Mouse (Mus musculus) kidney, embryonic 14.5 days (tissue): ENCODE measurements around the gene Ldlrap1. TPM values are rescaled to one million over a fixed set of nuclear protein-coding genes. Genes with fewer than 3 reads are reported as not detected.

ENCODE experiments used
- ATAC-seq: fragments of 200-750 bp; cut with Nextera tagmentation; 2 replicates; pipeline ENCODE4 v1.8.0; 2017; ENCODE audit warnings: moderate number of reproducible peaks, mild to moderate bottlenecking, moderate TSS enrichment, moderate library complexity; ENCODE audit not compliant: low FRiP score, low TSS enrichment
- H3K27ac ChIP-seq: fragments of 300-500 bp; sonication (generic); 2 replicates; pipeline ENCODE4 v1.5.1; 2014; ENCODE audit warnings: low read depth, mild to moderate bottlenecking, low read length, moderate library complexity, mixed read lengths
- H3K27me3 ChIP-seq: fragments of 300-500 bp; sonication (generic); 2 replicates; pipeline ENCODE4 v1.6.1; 2014; ENCODE audit warnings: mild to moderate bottlenecking, low read length; ENCODE audit not compliant: control insufficient read depth, insufficient read depth
- H3K36me3 ChIP-seq: fragments of 300-500 bp; sonication (generic); 2 replicates; pipeline ENCODE4 v1.6.1; 2014; ENCODE audit warnings: low read length, mixed read lengths; ENCODE audit not compliant: control insufficient read depth, insufficient read depth
- H3K4me1 ChIP-seq: fragments of 300-500 bp; sonication (generic); 2 replicates; pipeline ENCODE4 v1.6.1; 2014; ENCODE audit warnings: low read length, mixed read lengths; ENCODE audit not compliant: control insufficient read depth, insufficient read depth
- H3K4me2 ChIP-seq: fragments of 300-500 bp; sonication (generic); replicated peaks from 2 replicates; pipeline ENCODE4 v1.6.1; 2014; ENCODE audit warnings: low read depth, mild to moderate bottlenecking, low read length
- H3K4me3 ChIP-seq: fragments of 300-500 bp; sonication (generic); 2 replicates; pipeline ENCODE4 v1.5.1; 2014; ENCODE audit warnings: mild to moderate bottlenecking, low read length
- H3K9ac ChIP-seq: fragments of 300-500 bp; sonication (generic); 2 replicates; pipeline ENCODE4 v1.6.1; 2014; ENCODE audit warnings: low read depth, mild to moderate bottlenecking, low read length, moderate library complexity
- H3K9me3 ChIP-seq: fragments of 300-500 bp; sonication (generic); 2 replicates; pipeline ENCODE4 v1.6.1; 2016; ENCODE audit warnings: low read length; ENCODE audit not compliant: control insufficient read depth
- WGBS: fragments of 180-500 bp; shearing (Covaris S2); extraction: QIAGEN DNeasy Blood & Tissue Kit; methylation state at CpG from one replicate; pipeline ENCODE4 v1.1.7; 2014; 5-methylcytosine and 5-hydroxymethylcytosine counted together
- polyA plus RNA-seq: library from polyadenylated mRNA; unstranded; fragments of >200 nt; fragmentation: Nextera tagmentation; extraction: Ambion mirVana; gene quantifications from 2 replicates; pipeline ENCODE4 v1.2.1, GENCODE M21; 2014

Ldlrap1 gene
- polyA plus RNA-seq, 1 experiment from 2014 or later = 19.9 TPM

DNA sequence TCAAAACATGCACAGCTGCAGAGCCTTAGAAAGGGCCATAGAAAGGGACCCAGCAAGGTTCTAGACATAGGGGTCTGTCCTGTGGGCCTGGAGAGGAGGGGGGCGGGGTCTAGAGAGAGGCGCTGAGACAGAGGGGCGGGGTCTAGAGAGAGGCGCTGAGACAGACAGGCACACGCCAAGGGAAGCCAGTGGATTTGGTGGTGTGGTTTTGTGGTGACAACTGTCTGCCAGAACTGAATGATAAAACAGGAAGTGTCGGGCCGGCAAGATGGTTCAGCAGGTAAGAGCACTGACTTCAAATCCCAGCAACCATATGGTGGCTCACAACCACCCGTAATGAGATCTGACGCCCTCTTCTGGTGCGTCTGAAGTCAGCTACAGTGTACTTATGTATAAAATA, 19.1 kb upstream of the Ldlrap1 start:
- WGBS = 39% methylated on average over 10 of the region's 10 CpGs
- no peak overlapping the region for H3K4me3 ChIP-seq
- no peaks in the 10 kb centered on the region for H3K4me1 ChIP-seq
- H3K27ac ChIP-seq = no peak overlapping the region
- H3K4me2 ChIP-seq = no peak overlapping the region
- H3K9me3 ChIP-seq = no peaks in the 10 kb centered on the region
- no peaks in the 10 kb centered on the region for H3K27me3 ChIP-seq
- H3K36me3 ChIP-seq = no peaks in the 10 kb centered on the region
- H3K9ac ChIP-seq = no peak overlapping the region
- peak; percentile 34; the same call in 1 of the 2 replicates for ATAC-seq

DNA sequence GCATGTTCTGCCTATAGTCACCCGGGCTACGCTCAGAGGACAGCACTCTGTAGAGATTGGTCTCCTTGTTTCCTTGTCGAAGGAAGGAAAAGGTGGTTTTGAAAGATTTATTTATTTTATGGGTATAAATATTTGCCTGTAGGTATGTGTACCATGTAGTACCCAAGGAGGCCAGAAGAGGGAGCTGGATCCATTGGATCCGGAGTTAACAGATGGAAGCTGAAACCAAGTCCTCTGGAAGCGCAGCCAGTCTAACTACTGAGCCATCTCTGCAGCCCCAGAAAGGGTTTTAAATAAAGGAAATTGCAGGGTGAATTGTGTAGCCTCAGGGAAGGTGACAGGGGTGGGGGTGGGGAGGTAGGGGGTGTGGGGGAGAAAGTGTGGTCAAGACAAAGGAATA, 16.9 kb upstream of the Ldlrap1 start:
- no peaks in the 10 kb centered on the region for H3K36me3 ChIP-seq
- no peak overlapping the region for H3K4me3 ChIP-seq
- no peaks in the 10 kb centered on the region for H3K9me3 ChIP-seq
- H3K9ac ChIP-seq = no peak overlapping the region
- H3K27me3 ChIP-seq = no peaks in the 10 kb centered on the region
- ATAC-seq = no peak
- 0 out of 2 replicates have a peak, but pooled peaks cover 3% of the 10 kb centered on the region for H3K4me1 ChIP-seq
- H3K4me2 ChIP-seq = no peak overlapping the region
- no peak overlapping the region for H3K27ac ChIP-seq
- WGBS = 59% methylated on average over 5 of the region's 5 CpGs

DNA sequence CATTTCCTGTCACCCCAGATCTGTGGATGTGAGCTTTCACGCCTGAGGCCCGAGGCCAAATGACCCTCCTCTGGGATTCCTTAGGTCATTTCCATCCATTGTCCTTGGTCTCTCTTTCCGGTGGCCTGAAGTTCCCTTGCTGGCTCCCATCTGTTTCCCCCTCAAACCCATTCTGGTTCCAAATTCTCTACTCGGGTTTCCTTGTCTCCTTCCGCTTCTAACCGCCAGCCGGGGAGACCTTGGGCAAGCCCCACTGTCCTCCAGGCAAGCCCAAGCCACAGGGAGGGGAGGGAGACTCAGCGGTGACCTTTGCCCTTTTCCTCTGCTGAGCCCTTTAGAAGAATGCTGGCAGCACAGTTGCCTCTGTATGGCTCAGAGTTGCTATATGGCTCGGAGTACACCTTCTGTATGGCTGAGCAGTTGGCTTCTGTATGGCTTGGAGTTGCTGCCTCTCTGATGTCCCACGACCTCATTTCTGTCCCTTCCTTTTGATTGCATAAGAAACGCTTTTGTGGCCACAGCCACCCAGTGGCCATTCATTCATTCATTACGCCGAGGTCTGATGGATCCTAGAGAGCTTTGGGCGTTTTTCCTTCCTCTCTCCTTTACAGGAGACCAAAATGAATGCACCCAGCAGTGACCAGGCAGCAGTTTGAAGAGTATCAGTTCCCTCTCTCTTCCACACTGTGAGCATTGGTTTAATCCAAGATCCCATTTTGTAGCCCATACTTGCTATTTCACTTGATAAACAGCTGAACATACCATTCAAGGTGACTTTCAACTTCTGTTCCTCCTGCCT, 11.5 kb upstream of the Ldlrap1 start:
- H3K27ac ChIP-seq = no peak overlapping the region
- H3K9me3 ChIP-seq = no peaks in the 10 kb centered on the region
- H3K36me3 ChIP-seq = no peaks in the 10 kb centered on the region
- no peaks in the 10 kb centered on the region for H3K27me3 ChIP-seq
- H3K9ac ChIP-seq = no peak overlapping the region
- WGBS = 39% methylated on average over 14 of the region's 14 CpGs
- peaks cover 10% of the 10 kb centered on the region; the same call in 1 of the 2 replicates for H3K4me1 ChIP-seq
- H3K4me3 ChIP-seq = no peak overlapping the region
- H3K4me2 ChIP-seq = no peak overlapping the region
- ATAC-seq = peak; percentile 32; the same call in 1 of the 2 replicates

DNA sequence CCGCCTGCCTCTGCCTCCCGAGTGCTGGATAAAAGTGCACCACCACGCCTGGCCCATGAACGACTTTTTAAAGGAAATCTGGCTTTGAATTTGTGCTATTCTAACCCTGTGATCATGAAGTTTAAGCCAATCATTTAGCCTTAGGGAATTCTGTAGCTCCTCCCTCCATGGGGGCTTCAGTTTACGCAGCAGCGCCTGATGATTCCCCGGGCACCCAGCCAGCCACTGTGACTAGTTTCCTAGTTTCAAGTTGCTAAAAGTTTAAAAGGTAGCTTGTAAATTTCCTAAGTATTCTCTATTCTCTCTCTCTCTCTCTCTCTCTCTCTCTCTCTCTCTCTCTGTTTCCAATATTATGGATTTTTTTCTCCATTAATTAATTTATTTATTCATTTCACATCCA, 8.4 kb upstream of the Ldlrap1 start:
- 42% methylated on average over 7 of the region's 7 CpGs for WGBS
- no peak overlapping the region for H3K27ac ChIP-seq
- no peaks in the 10 kb centered on the region for H3K36me3 ChIP-seq
- no peaks in the 10 kb centered on the region for H3K9me3 ChIP-seq
- H3K4me3 ChIP-seq = no peak overlapping the region
- no peaks in the 10 kb centered on the region for H3K27me3 ChIP-seq
- H3K4me2 ChIP-seq = no peak overlapping the region
- H3K9ac ChIP-seq = no peak overlapping the region
- peaks cover 15% of the 10 kb centered on the region; the same call in 1 of the 2 replicates for H3K4me1 ChIP-seq
- ATAC-seq = no peak

DNA sequence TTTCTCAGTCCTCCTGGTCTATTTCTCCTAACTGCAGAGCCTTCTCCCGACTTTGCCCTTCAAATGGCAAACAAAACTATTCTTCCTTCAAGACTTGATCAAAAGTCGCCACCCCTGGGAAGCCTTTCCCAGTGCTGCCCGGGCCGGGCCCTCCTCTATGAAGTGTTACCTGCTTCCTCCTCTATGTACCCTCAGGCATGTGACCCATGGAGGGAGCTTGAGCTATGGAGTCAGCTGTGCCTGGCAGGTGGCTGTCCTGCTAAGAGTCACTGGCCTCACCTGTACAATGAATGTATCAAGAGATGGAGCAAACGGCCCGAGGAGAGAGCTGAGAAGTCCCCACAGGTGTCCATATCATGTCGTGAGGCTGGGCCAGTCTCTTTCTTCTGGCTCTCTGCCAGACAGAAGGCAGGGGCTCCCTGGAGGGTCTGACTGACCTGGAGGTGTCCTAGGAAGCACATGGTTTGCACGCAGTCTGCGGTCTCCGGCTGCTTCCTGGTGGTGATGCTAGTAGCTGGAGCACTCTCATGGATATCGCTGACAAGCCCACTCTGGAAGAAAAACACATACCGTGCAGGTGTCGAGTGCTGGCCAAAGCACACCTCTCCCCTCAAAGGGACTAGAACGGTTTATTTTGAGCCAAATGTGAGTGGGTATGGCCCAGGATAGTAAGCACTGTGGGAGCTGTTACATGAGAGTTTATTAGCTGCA, 7.6 kb upstream of the Ldlrap1 start:
- H3K4me2 ChIP-seq = no peak overlapping the region
- H3K9ac ChIP-seq = no peak overlapping the region
- ATAC-seq = 0 out of 2 replicates have a peak, but pooled peaks have one; percentile 25

DNA sequence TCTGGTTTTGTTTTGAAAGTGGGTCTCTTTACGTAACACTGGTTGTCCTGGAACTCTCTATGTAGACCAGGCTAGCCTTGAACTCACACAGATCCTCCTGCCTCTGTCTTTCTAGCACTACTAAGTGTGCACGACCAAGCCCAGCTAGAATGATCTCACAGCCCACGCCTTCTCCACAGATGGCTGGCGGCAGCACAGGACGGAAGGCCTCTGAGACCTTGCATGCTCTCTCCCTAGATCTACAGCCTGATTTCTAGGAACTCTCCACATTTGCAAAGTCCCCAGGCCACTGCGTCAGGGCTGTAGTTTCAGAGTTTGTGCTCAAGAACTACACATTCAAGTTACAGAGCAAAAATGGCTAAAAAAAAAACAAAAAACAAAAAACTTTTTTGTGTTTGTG, 6.3 kb upstream of the Ldlrap1 start:
- Histone ChIP-seq H3K4me2 (no peak overlapping the region), H3K27ac (no peak overlapping the region), H3K27me3 (no peaks in the 10 kb centered on the region), H3K36me3 (no peaks in the 10 kb centered on the region), H3K9me3 (no peaks in the 10 kb centered on the region), H3K9ac (no peak overlapping the region), H3K4me1 (peaks cover 13% of the 10 kb centered on the region; the same call in 1 of the 2 replicates), H3K4me3 (no peak overlapping the region)
- ATAC-seq = no peak
- WGBS = 78% methylated on average over 6 of the region's 6 CpGs

More for the DNA sequence above, 7.6 kb upstream of the Ldlrap1 start:
- Histone ChIP-seq H3K9me3 (no peaks in the 10 kb centered on the region), H3K4me3 (no peak overlapping the region), H3K27ac (no peak overlapping the region), H3K4me1 (peaks cover 15% of the 10 kb centered on the region; the same call in 1 of the 2 replicates), H3K27me3 (no peaks in the 10 kb centered on the region), H3K36me3 (no peaks in the 10 kb centered on the region)
- 42% methylated on average over 14 of the region's 14 CpGs for WGBS

DNA sequence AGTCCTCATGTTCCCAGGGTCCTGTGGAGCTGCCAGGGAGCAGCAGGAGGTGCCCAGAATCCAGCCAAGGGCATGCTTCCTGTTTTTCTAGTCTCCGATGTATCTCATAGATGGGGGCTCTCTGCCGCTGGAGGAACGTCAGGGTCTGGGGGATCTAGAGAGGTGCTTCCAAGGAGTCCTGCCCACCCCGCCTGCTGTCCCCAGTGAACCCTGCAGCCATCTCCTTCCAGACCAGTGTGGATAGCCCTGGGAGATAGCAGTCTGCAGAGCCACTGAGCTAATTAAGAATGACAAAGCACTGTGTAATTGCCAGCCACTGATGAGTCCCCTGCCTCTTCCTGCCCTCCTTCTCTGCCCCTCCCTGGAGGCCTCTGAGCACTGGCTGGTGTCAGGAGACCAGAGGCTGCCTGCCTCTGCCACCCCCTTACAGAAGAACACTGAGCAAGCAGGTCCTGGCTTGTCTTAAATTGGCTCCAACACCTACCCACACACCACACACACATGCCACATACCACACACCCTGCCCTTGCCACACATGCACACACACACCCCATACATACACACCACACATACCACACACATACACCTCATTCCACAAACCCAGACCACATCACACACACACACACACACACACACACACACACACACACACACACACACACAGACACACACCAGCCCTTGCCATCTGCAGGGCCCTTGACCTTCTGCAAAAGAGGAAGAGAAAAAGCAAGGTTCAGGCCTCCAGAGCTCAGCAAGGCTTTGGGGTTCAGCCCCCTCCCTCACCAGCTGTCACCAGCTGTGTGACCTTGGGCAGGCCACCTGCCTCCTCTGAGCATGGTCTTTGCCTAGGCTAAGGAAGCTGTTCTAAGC, 5.2 kb upstream of the Ldlrap1 start:
- peaks cover 23% of the 10 kb centered on the region; the same call in 1 of the 2 replicates for H3K4me1 ChIP-seq
- H3K36me3 ChIP-seq = no peaks in the 10 kb centered on the region
- no peaks in the 10 kb centered on the region for H3K9me3 ChIP-seq
- 31% methylated on average over 4 of the region's 4 CpGs for WGBS
- no peak overlapping the region for H3K27ac ChIP-seq
- no peak overlapping the region for H3K9ac ChIP-seq
- ATAC-seq = peak; percentile 29; the same call in 1 of the 2 replicates
- H3K4me2 ChIP-seq = no peak overlapping the region
- 0 out of 2 replicates have a peak, but pooled peaks cover 4% of the 10 kb centered on the region for H3K27me3 ChIP-seq
- H3K4me3 ChIP-seq = no peak overlapping the region

DNA sequence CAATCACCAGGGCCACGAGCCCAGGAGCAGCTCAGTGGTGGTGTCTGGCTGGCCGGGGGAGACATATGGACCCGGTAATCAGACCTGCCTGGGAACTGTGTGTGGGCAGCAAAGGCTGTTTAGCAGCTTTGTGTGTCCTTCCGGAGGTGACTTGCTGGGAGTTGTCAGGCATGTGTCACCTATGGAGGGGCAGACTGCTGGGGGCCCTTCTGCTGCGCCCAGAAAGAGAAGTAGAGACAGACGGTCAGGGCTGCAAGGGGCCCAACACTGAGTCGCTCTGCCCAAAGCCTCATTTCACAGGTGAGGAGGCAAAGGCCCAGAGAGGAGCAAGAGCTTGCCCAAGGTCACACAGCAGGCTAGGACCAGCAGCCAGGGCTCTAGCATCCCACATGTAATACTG, 2.1 kb upstream of the Ldlrap1 start:
- Histone ChIP-seq H3K27ac (no peak overlapping the region), H3K9me3 (no peaks in the 10 kb centered on the region), H3K36me3 (no peaks in the 10 kb centered on the region), H3K4me2 (no peak overlapping the region), H3K27me3 (0 out of 2 replicates have a peak, but pooled peaks cover 4% of the 10 kb centered on the region), H3K4me3 (no peak overlapping the region), H3K4me1 (peaks cover 27% of the 10 kb centered on the region; the same call in 1 of the 2 replicates), H3K9ac (no peak overlapping the region)
- ATAC-seq = no peak
- WGBS = 39% methylated on average over 7 of the region's 7 CpGs
